Comparison of ENCODE assay signal across 20 mouse cellular contexts in the genomic region with DNA sequence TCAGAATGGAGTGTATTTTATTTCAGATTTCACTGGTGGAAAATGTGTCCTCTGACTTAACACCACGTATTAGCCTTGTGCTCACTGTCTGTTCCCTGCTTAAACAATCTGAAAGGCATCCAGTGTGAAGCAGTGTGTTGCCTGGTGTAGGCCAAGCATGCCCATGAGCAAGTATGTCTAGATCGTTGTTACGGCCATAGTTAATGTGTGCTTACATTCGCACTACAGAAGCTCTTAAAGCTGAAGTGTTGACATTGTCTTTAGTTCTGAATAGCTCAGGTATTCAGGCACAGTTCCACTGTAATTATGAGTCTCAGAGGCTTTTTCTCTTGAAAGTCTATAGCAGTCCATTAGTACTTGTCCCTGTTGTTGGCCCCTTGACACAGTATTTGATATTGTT.
"Had no signal": no experiment of that assay in that cellular context is flagged by ENCODE, and none has a peak within 500 bp of the region (broad histone marks: within the 10 kb centered on the region; RNA-seq: fewer than 3 reads in every experiment).

No protein-coding gene starts in this region.

- ATAC-seq: intestine, embryonic 15.5 days; midbrain, embryonic 13.5 days; midbrain, embryonic 16.5 days had no signal

- H3K4me2 ChIP-seq: intestine, embryonic 15.5 days; kidney, embryonic 15.5 days; liver, embryonic 13.5 days; midbrain, embryonic 13.5 days; neural tube, embryonic 13.5 days; stomach, embryonic 15.5 days had no signal

- H3K9ac ChIP-seq: intestine, embryonic 15.5 days; kidney, embryonic 15.5 days; liver, embryonic 13.5 days; midbrain, embryonic 13.5 days; neural tube, embryonic 13.5 days; stomach, embryonic 15.5 days had no signal

- DNase-seq: kidney, adult 11 months; kidney, adult 8-10 months; kidney, postnatal 10 days; kidney, postnatal 36 days; layer of hippocampus, postnatal 36 days; liver, embryonic 13.5 days; retina, postnatal 1 day; right cerebral cortex, postnatal 25 days; spleen, adult 18-20 months; thymus, postnatal 25 days had no signal

- H3K27ac ChIP-seq: intestine, embryonic 15.5 days; kidney, embryonic 15.5 days; left cerebral cortex, adult 2 months; liver, embryonic 13.5 days; midbrain, embryonic 10.5 days; midbrain, embryonic 13.5 days; neural tube, embryonic 13.5 days; stomach, embryonic 15.5 days had no signal

- H3K4me1 ChIP-seq: intestine, embryonic 15.5 days; kidney, embryonic 15.5 days; liver, embryonic 13.5 days; megakaryocyte, embryonic 14.5 days; neural tube, embryonic 13.5 days; stomach, embryonic 15.5 days had no signal

- H3K9me3 ChIP-seq: intestine, embryonic 15.5 days; kidney, embryonic 15.5 days; liver, embryonic 13.5 days; megakaryocyte, embryonic 14.5 days; midbrain, embryonic 10.5 days; midbrain, embryonic 13.5 days; neural tube, embryonic 13.5 days; stomach, embryonic 15.5 days had no signal

- H3K36me3 ChIP-seq: kidney, embryonic 15.5 days; liver, embryonic 13.5 days had no signal

- H3K27me3 ChIP-seq: intestine, embryonic 15.5 days; kidney, embryonic 15.5 days; liver, embryonic 13.5 days; megakaryocyte, embryonic 14.5 days; midbrain, embryonic 13.5 days; neural tube, embryonic 13.5 days; stomach, embryonic 15.5 days had no signal

- H3K4me3 ChIP-seq: intestine, embryonic 15.5 days; kidney, embryonic 15.5 days; left cerebral cortex, adult 2 months; liver, embryonic 13.5 days; megakaryocyte, embryonic 14.5 days; midbrain, embryonic 10.5 days; midbrain, embryonic 13.5 days; myocyte; neural tube, embryonic 13.5 days; stomach, embryonic 15.5 days had no signal
